Comparison of ENCODE assay signal across 9 mouse cellular contexts in the genomic region with DNA sequence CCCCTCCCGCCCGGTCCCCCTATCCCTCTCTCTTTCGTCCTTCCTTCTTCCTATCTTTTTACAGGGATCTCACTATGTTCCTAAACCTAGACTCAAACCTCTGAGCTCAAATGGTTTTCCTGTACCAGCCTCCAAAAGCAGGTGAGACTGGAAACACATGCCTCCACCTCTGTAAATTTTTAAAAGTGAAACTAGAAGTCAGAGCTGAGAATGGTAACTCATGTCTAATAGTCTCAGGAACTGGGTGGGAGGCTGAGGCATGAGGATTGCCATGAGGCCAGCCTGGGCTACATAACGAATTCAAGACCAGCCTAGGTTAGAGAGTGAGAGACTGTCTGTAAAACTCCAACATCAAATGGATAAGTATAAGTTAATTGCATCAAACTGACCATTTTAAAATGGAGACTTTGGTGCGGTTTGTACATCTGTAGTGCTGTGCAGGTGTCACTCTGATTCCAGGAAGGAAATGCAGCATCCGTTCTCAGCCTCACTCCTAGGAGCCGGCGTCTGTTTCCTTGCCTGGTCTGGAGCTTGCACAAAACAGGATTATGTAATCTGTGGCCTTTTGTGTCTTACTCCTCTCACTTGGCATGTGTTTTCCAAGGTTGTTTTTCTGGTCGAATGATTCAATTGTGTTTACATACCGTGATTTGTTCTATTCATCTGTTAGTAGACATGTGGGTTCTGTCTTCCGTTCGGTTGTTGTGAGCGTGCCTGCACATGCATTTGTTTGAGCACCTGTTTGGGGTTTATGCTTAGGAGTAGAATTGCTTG. TPM values are rescaled to one million over a fixed set of nuclear protein-coding genes. Genes with fewer than 3 reads are reported as not detected.
DNase-seq lines count a peak whose midpoint lies in the region; ATAC-seq and TF ChIP-seq lines count a peak whose summit lies in the region.
"Had no signal": no experiment of that assay in that cellular context is flagged by ENCODE, and none has a peak within 500 bp of the region (broad histone marks: within the 10 kb centered on the region; RNA-seq: fewer than 3 reads in every experiment).

No protein-coding gene starts in this region.

- H3K4me2 ChIP-seq in midbrain, embryonic 14.5 days (ENCODE audit: low read length): no peak overlapping the region
- H3K4me2 ChIP-seq in midbrain, embryonic 11.5 days: no peak overlapping the region
- no peak overlapping the region for H3K4me2 ChIP-seq in heart, embryonic 15.5 days
- no peak overlapping the region for H3K4me2 ChIP-seq in hindbrain, embryonic 14.5 days (replicated peaks)
- H3K4me2 ChIP-seq: limb, embryonic 12.5 days had no signal

- H3K9me3 ChIP-seq in midbrain, embryonic 14.5 days (ENCODE audit: control insufficient read depth, low read length): no peaks in the 10 kb centered on the region
- H3K9me3 ChIP-seq in midbrain, embryonic 11.5 days (ENCODE audit: control insufficient read depth, low read length): no peaks in the 10 kb centered on the region; the same call in 1 of the 2 replicates
- no peaks in the 10 kb centered on the region for H3K9me3 ChIP-seq in heart, embryonic 15.5 days (replicated peaks)
- peaks cover 8% of the 10 kb centered on the region; the same call in 1 of the 2 replicates for H3K9me3 ChIP-seq in hindbrain, embryonic 14.5 days (ENCODE audit: control insufficient read depth, low read length)

- TF ChIP-seq CTCF in left cerebral cortex, adult 2 months (IDR thresholded peaks at IDR 0.05): no peak

- H3K4me3 ChIP-seq in midbrain, embryonic 14.5 days (replicated peaks; ENCODE audit: low read depth, low read length): no peak overlapping the region
- no peak overlapping the region for H3K4me3 ChIP-seq in midbrain, embryonic 11.5 days (ENCODE audit: low read depth, low read length)
- no peak overlapping the region for H3K4me3 ChIP-seq in heart, embryonic 15.5 days
- H3K4me3 ChIP-seq in left cerebral cortex, adult 2 months: no peak overlapping the region
- no peak overlapping the region for H3K4me3 ChIP-seq in hindbrain, embryonic 14.5 days (replicated peaks; ENCODE audit: low read length)
- H3K4me3 ChIP-seq: limb, embryonic 12.5 days had no signal

- no peak overlapping the region for H3K9ac ChIP-seq in midbrain, embryonic 14.5 days (replicated peaks; ENCODE audit: low read length)
- H3K9ac ChIP-seq in midbrain, embryonic 11.5 days (ENCODE audit: low read length): no peak overlapping the region
- no peak overlapping the region for H3K9ac ChIP-seq in heart, embryonic 15.5 days
- no peak overlapping the region for H3K9ac ChIP-seq in hindbrain, embryonic 14.5 days
- H3K9ac ChIP-seq: limb, embryonic 12.5 days had no signal

- no peak for ATAC-seq in midbrain, embryonic 14.5 days (ENCODE audit: low FRiP score, low TSS enrichment)
- ATAC-seq in midbrain, embryonic 11.5 days (ENCODE audit: low FRiP score): no peak
- 0 out of 2 replicates have a peak, but pooled peaks have one; percentile 31 for ATAC-seq in heart, embryonic 15.5 days (replicated peaks; ENCODE audit: insufficient number of reproducible peaks, insufficient read depth, low FRiP score, low read depth)
- no peak for ATAC-seq in hindbrain, embryonic 14.5 days (ENCODE audit: low FRiP score)

- no peaks in the 10 kb centered on the region for H3K4me1 ChIP-seq in midbrain, embryonic 14.5 days (ENCODE audit: control insufficient read depth, insufficient read depth, low read length)
- no peaks in the 10 kb centered on the region for H3K4me1 ChIP-seq in midbrain, embryonic 11.5 days (ENCODE audit: control insufficient read depth, insufficient read depth, low read length)
- H3K4me1 ChIP-seq in heart, embryonic 15.5 days (replicated peaks): peaks cover 13% of the 10 kb centered on the region
- H3K4me1 ChIP-seq in hindbrain, embryonic 14.5 days (replicated peaks; ENCODE audit: control insufficient read depth, insufficient read depth, low read length): 0 out of 2 replicates have a peak, but pooled peaks cover 4% of the 10 kb centered on the region
- H3K4me1 ChIP-seq: limb, embryonic 12.5 days had no signal

- H3K27me3 ChIP-seq in midbrain, embryonic 14.5 days (ENCODE audit: control insufficient read depth, insufficient read depth, low read length): no peaks in the 10 kb centered on the region
- H3K27me3 ChIP-seq in midbrain, embryonic 11.5 days (ENCODE audit: control insufficient read depth, insufficient read depth, low read length): no peaks in the 10 kb centered on the region
- H3K27me3 ChIP-seq in heart, embryonic 15.5 days: no peaks in the 10 kb centered on the region
- H3K27me3 ChIP-seq in hindbrain, embryonic 14.5 days (ENCODE audit: control insufficient read depth, insufficient read depth, low read length): no peaks in the 10 kb centered on the region
- H3K27me3 ChIP-seq: limb, embryonic 12.5 days had no signal

- no peak overlapping the region for H3K27ac ChIP-seq in midbrain, embryonic 14.5 days (replicated peaks; ENCODE audit: low read depth, low read length)
- H3K27ac ChIP-seq in midbrain, embryonic 11.5 days (ENCODE audit: low read depth, low read length): no peak overlapping the region
- peak overlapping the region; percentile 33 for H3K27ac ChIP-seq in heart, embryonic 15.5 days
- no peak overlapping the region for H3K27ac ChIP-seq in left cerebral cortex, adult 2 months
- H3K27ac ChIP-seq in hindbrain, embryonic 14.5 days: no peak overlapping the region
- H3K27ac ChIP-seq: limb, embryonic 12.5 days had no signal

- intact Hi-C loops in left cerebral cortex, adult 2 months (cut with DNase I): no loop called here

- DNase-seq in cerebellum, adult 11-12 months: peak; percentile 28
- no peak for DNase-seq in cerebellum, postnatal 4 days (ENCODE audit: low spot score in 2 of 2)
- DNase-seq in midbrain, embryonic 14.5 days: peak; percentile 2
- no peak for DNase-seq in midbrain, embryonic 11.5 days (ENCODE audit: low spot score, missing footprints)
- peak; percentile 52 for DNase-seq in thymus, postnatal 0 days (ENCODE audit: low spot score)
- no peak for DNase-seq in left cerebral cortex, adult 2 months (ENCODE audit: extremely low spot score in 1 of 2, low spot score in 2 of 2)
- no peak for DNase-seq in hindbrain, embryonic 14.5 days (ENCODE audit: low spot score)

- WGBS in midbrain, embryonic 14.5 days: 72% methylated on average over 13 of the region's 13 CpGs
- WGBS in midbrain, embryonic 11.5 days: 81% methylated on average over 13 of the region's 13 CpGs
- WGBS in heart, embryonic 15.5 days: 78% methylated on average over 13 of the region's 13 CpGs
- 64% methylated on average over 13 of the region's 13 CpGs for WGBS in hindbrain, embryonic 14.5 days

- H3K36me3 ChIP-seq in midbrain, embryonic 14.5 days (ENCODE audit: control insufficient read depth, insufficient read depth, low read length): no peaks in the 10 kb centered on the region
- H3K36me3 ChIP-seq in midbrain, embryonic 11.5 days (ENCODE audit: control insufficient read depth, insufficient read depth, low read length): no peaks in the 10 kb centered on the region
- H3K36me3 ChIP-seq in heart, embryonic 15.5 days: no peaks in the 10 kb centered on the region
- no peaks in the 10 kb centered on the region for H3K36me3 ChIP-seq in hindbrain, embryonic 14.5 days (replicated peaks; ENCODE audit: control insufficient read depth, insufficient read depth)
- H3K36me3 ChIP-seq: limb, embryonic 12.5 days had no signal

RNA-seq across cellular contexts. Expression of a gene that starts 39.1 kb away (rescaled TPM):
- polyA plus RNA-seq in midbrain, embryonic 14.5 days (2014; fragmentation: Nextera tagmentation; extraction: Ambion mirVana): 20.3 and 21.8 TPM in 2 replicates
- 36.8 and 38.7 TPM in 2 replicates for polyA plus RNA-seq in midbrain, embryonic 11.5 days (2014; fragmentation: Nextera tagmentation; extraction: Ambion mirVana)
- polyA plus RNA-seq in heart, embryonic 15.5 days (2015; fragmentation: Nextera tagmentation; extraction: Ambion mirVana): 17.7 and 20.1 TPM in 2 replicates
- polyA plus RNA-seq in thymus, postnatal 0 days (2015; fragmentation: Nextera tagmentation; extraction: Ambion mirVana): 37.2 and 37.5 TPM in 2 replicates
- total RNA-seq in left cerebral cortex, adult 2 months (2021): 10 to 100 TPM; 19.3 to 24.5 TPM
- polyA plus RNA-seq in hindbrain, embryonic 14.5 days (2014; fragmentation: Nextera tagmentation; extraction: Ambion mirVana): 19.2 and 21.9 TPM in 2 replicates

RNA-seq across cellular contexts. Expression of a gene that starts 49.3 kb away (rescaled TPM):
- 0.35 and 0.41 TPM in 2 replicates for polyA plus RNA-seq in midbrain, embryonic 14.5 days (2014; fragmentation: Nextera tagmentation; extraction: Ambion mirVana)
- 2.9 and 3.0 TPM in 2 replicates for polyA plus RNA-seq in midbrain, embryonic 11.5 days (2014; fragmentation: Nextera tagmentation; extraction: Ambion mirVana)
- polyA plus RNA-seq in heart, embryonic 15.5 days (2015; fragmentation: Nextera tagmentation; extraction: Ambion mirVana): 0.82 and 1.5 TPM in 2 replicates
- polyA plus RNA-seq in thymus, postnatal 0 days (2015; fragmentation: Nextera tagmentation; extraction: Ambion mirVana): 1.8 TPM in 2 replicates
- 1 to 10 TPM; 2.4 to 2.7 TPM for total RNA-seq in left cerebral cortex, adult 2 months (2021)
- 0.46 and 0.50 TPM in 2 replicates for polyA plus RNA-seq in hindbrain, embryonic 14.5 days (2014; fragmentation: Nextera tagmentation; extraction: Ambion mirVana)

Comparison
In these comparisons a context has a peak if more than half of its experiments do, and no peak if none do; other contexts are left out.
1. DNase-seq: peak in cerebellum, adult 11-12 months (single experiment), midbrain, embryonic 14.5 days (single experiment) and thymus, postnatal 0 days (single experiment); none in cerebellum, postnatal 4 days (0 of 2), midbrain, embryonic 11.5 days (single experiment), left cerebral cortex, adult 2 months (0 of 2) and hindbrain, embryonic 14.5 days (single experiment).